Mouse (Mus musculus) erythroblast, embryonic 14.5 days (primary cell): Measurements from ENCODE around the gene Csrp3.

Source experiments
- GATA1 ChIP-seq: IDR thresholded peaks from 2 replicates; pipeline ENCODE4 v1.6.1; 2012; ENCODE audit warnings: low read length, inconsistent platforms, mixed read lengths
- TAL1 ChIP-seq: IDR thresholded peaks from 3 replicates; pipeline ENCODE4 v1.6.1; 2012; ENCODE audit warnings: low read length, inconsistent platforms, mixed read lengths

DNA sequence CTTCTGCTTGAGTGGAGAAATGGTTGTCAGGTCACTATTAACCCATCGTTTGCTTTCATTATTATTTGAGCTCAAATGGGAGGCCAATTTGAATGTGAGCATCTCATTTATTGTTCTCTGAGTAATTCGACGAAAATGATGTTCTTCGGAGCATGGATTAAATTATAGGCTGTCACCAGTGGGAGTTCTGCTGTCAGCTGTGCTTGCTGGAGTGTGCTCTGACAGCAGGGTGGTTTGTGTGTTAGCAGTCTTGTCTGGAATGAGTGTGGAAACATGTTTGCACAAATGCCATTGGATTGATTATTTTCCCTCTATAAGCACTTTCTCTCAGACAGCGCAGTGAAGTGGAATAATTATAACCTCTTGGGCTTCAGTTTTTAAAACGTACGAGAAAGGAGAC lies 44.5 kb downstream of the Csrp3 start:
- no peak for TF ChIP-seq TAL1
- TF ChIP-seq GATA1, result no peak
